Mouse (Mus musculus) embryonic facial prominence, embryonic 13.5 days (tissue): ENCODE results near the gene S100a4. TPM values are rescaled to one million over a fixed set of nuclear protein-coding genes. Genes with fewer than 3 reads are reported as not detected.

ENCODE experiments used
- ATAC-seq: fragments of 200-750 bp; cut with Nextera tagmentation; 2 replicates; pipeline ENCODE4 v1.8.0; 2017; ENCODE audit warnings: low read depth; ENCODE audit not compliant: insufficient number of reproducible peaks, insufficient read depth, low FRiP score, low TSS enrichment
- H3K27ac ChIP-seq: fragments of 300-500 bp; sonication (generic); 2 replicates; pipeline ENCODE4 v1.5.1; 2015; ENCODE audit warnings: moderate library complexity, mild to moderate bottlenecking, inconsistent platforms
- H3K27me3 ChIP-seq: fragments of 300-500 bp; sonication (generic); 2 replicates; pipeline ENCODE4 v1.6.1; 2015; ENCODE audit warnings: mild to moderate bottlenecking, inconsistent platforms
- H3K36me3 ChIP-seq: fragments of 300-500 bp; sonication (generic); 2 replicates; pipeline ENCODE4 v1.6.1; 2015; ENCODE audit warnings: mild to moderate bottlenecking, inconsistent platforms
- H3K4me1 ChIP-seq: fragments of 300-500 bp; sonication (generic); 2 replicates; pipeline ENCODE4 v1.6.1; 2015; ENCODE audit warnings: inconsistent platforms
- H3K4me2 ChIP-seq: fragments of 300-500 bp; sonication (generic); 2 replicates; pipeline ENCODE4 v1.6.1; 2015; ENCODE audit warnings: moderate library complexity, mild to moderate bottlenecking, inconsistent platforms
- H3K4me3 ChIP-seq: fragments of 300-500 bp; sonication (generic); 2 replicates; pipeline ENCODE4 v1.5.1; 2015; ENCODE audit warnings: mild to moderate bottlenecking, inconsistent platforms
- H3K9ac ChIP-seq: fragments of 300-500 bp; sonication (generic); 2 replicates; pipeline ENCODE4 v1.6.1; 2015; ENCODE audit warnings: mild to moderate bottlenecking, inconsistent platforms
- H3K9me3 ChIP-seq: fragments of 300-500 bp; sonication (generic); 2 replicates; pipeline ENCODE4 v1.6.1; 2016; ENCODE audit warnings: inconsistent platforms
- WGBS: fragments of 180-500 bp; shearing (Covaris S2); methylation state at CpG from one replicate; pipeline ENCODE4 v1.1.7; 2015; ENCODE audit warnings: mixed read lengths; 5-methylcytosine and 5-hydroxymethylcytosine counted together
- polyA plus RNA-seq: library from polyadenylated mRNA; unstranded; fragments of >200 nt; fragmentation: Nextera tagmentation; extraction: Ambion mirVana; gene quantifications from 2 replicates; pipeline ENCODE4 v1.2.1, GENCODE M21; 2015

The S100a4 gene
- polyA plus RNA-seq: 18.8 and 19.2 TPM in 2 replicates

GRCm38 (mm10) chr3:90603623-90604022 is at the start of gene S100a4:
S100a4 (plus strand) TSS chr3:90603771.
- peak within 1 kb of the TSS; percentile 33 for H3K4me2 ChIP-seq
- H3K9ac ChIP-seq: 0 out of 2 replicates have a peak within 1 kb of the TSS, but pooled peaks have one; percentile 12
- peak within 1 kb of the TSS; percentile 97 for H3K27ac ChIP-seq
- 22% methylated on average over 3 of the region's 3 CpGs for WGBS
- H3K4me1 ChIP-seq: peaks cover 58% of the 10 kb centered on the region
- no peaks in the 10 kb centered on the region for H3K9me3 ChIP-seq
- peak; percentile 43; the same call in 1 of the 2 replicates for ATAC-seq
- no peaks in the 10 kb centered on the region for H3K36me3 ChIP-seq
- no peak within 1 kb of the TSS for H3K4me3 ChIP-seq
- H3K27me3 ChIP-seq: no peaks in the 10 kb centered on the region

- Histone ChIP-seq H3K27me3 (no peaks in the 10 kb centered on the region), H3K4me2 (no peak overlapping the region), H3K27ac (no peak overlapping the region), H3K4me3 (no peak overlapping the region), H3K4me1 (peaks cover 4% of the 10 kb centered on the region; the same call in 1 of the 2 replicates), H3K9me3 (no peaks in the 10 kb centered on the region), H3K9ac (no peak overlapping the region), H3K36me3 (no peaks in the 10 kb centered on the region)
- WGBS: 59% methylated on average over 5 of the region's 5 CpGs
- ATAC-seq: no peak
Observed at GRCm38 (mm10) chr3:90555954-90556353, 47.6 kb upstream of the S100a4 start.

- no peak within 1 kb of the TSS for H3K27ac ChIP-seq
- H3K4me3 ChIP-seq: no peak within 1 kb of the TSS
- H3K9me3 ChIP-seq: no peaks in the 10 kb centered on the region
- 71% methylated on average over 6 of the region's 6 CpGs for WGBS
- no peaks in the 10 kb centered on the region for H3K36me3 ChIP-seq
- no peak within 1 kb of the TSS for H3K4me2 ChIP-seq
- no peak within 1 kb of the TSS for H3K9ac ChIP-seq
- no peak for ATAC-seq
- no peaks in the 10 kb centered on the region for H3K27me3 ChIP-seq
- H3K4me1 ChIP-seq: peaks cover 4% of the 10 kb centered on the region; the same call in 1 of the 2 replicates
Observed at GRCm38 (mm10) chr3:90560008-90560628, 43.5 kb upstream of the S100a4 start, which contains the start of gene S100a3. S100a3 (plus strand) TSS chr3:90560578.

GRCm38 (mm10) chr3:90574691-90575090 is 28.9 kb upstream of the S100a4 start:
- no peak overlapping the region for H3K9ac ChIP-seq
- no peaks in the 10 kb centered on the region for H3K36me3 ChIP-seq
- H3K4me3 ChIP-seq: no peak overlapping the region
- 85% methylated on average over 5 of the region's 5 CpGs for WGBS
- no peak overlapping the region for H3K27ac ChIP-seq
- no peak for ATAC-seq
- no peak overlapping the region for H3K4me2 ChIP-seq
- H3K9me3 ChIP-seq: no peaks in the 10 kb centered on the region
- 0 out of 2 replicates have a peak, but pooled peaks cover 9% of the 10 kb centered on the region for H3K4me1 ChIP-seq
- no peaks in the 10 kb centered on the region for H3K27me3 ChIP-seq

GRCm38 (mm10) chr3:90575320-90575719 is 28.3 kb upstream of the S100a4 start:
- no peak overlapping the region for H3K27ac ChIP-seq
- no peaks in the 10 kb centered on the region for H3K9me3 ChIP-seq
- no peak overlapping the region for H3K4me2 ChIP-seq
- ATAC-seq: no peak
- no peak overlapping the region for H3K4me3 ChIP-seq
- H3K4me1 ChIP-seq: 0 out of 2 replicates have a peak, but pooled peaks cover 11% of the 10 kb centered on the region
- no peaks in the 10 kb centered on the region for H3K36me3 ChIP-seq
- no peak overlapping the region for H3K9ac ChIP-seq
- H3K27me3 ChIP-seq: no peaks in the 10 kb centered on the region
- WGBS: 78% methylated on average over 3 of the region's 3 CpGs

GRCm38 (mm10) chr3:90576351-90577001 is 27.1 kb upstream of the S100a4 start:
- Histone ChIP-seq H3K9me3 (no peaks in the 10 kb centered on the region), H3K9ac (no peak overlapping the region), H3K4me1 (0 out of 2 replicates have a peak, but pooled peaks cover 11% of the 10 kb centered on the region), H3K4me2 (no peak overlapping the region), H3K27me3 (no peaks in the 10 kb centered on the region), H3K27ac (no peak overlapping the region), H3K4me3 (no peak overlapping the region), H3K36me3 (no peaks in the 10 kb centered on the region)
- 67% methylated on average over 10 of the region's 10 CpGs for WGBS
- no peak for ATAC-seq

- Histone ChIP-seq H3K9me3 (no peaks in the 10 kb centered on the region), H3K4me2 (no peak overlapping the region), H3K27me3 (no peaks in the 10 kb centered on the region), H3K4me3 (no peak overlapping the region), H3K4me1 (0 out of 2 replicates have a peak, but pooled peaks cover 16% of the 10 kb centered on the region), H3K9ac (no peak overlapping the region), H3K27ac (no peak overlapping the region), H3K36me3 (no peaks in the 10 kb centered on the region)
- 44% methylated on average over 7 of the region's 7 CpGs for WGBS
- ATAC-seq: no peak
Observed at GRCm38 (mm10) chr3:90579433-90579832, 24.1 kb upstream of the S100a4 start.

GRCm38 (mm10) chr3:90581141-90581540 is 22.4 kb upstream of the S100a4 start:
- no peaks in the 10 kb centered on the region for H3K27me3 ChIP-seq
- no peak overlapping the region for H3K9ac ChIP-seq
- H3K27ac ChIP-seq: no peak overlapping the region
- H3K4me3 ChIP-seq: no peak overlapping the region
- no peak overlapping the region for H3K4me2 ChIP-seq
- peaks cover 20% of the 10 kb centered on the region; the same call in 1 of the 2 replicates for H3K4me1 ChIP-seq
- WGBS: 88% methylated on average over 5 of the region's 5 CpGs
- H3K36me3 ChIP-seq: no peaks in the 10 kb centered on the region
- ATAC-seq: no peak
- H3K9me3 ChIP-seq: no peaks in the 10 kb centered on the region

GRCm38 (mm10) chr3:90582156-90582555 is 21.4 kb upstream of the S100a4 start:
- H3K9ac ChIP-seq: no peak overlapping the region
- WGBS: 93% methylated on average over 1 of the region's 1 CpGs
- H3K27ac ChIP-seq: no peak overlapping the region
- ATAC-seq: no peak
- no peaks in the 10 kb centered on the region for H3K36me3 ChIP-seq
- H3K9me3 ChIP-seq: no peaks in the 10 kb centered on the region
- no peak overlapping the region for H3K4me3 ChIP-seq
- peaks cover 28% of the 10 kb centered on the region; the same call in 1 of the 2 replicates for H3K4me1 ChIP-seq
- no peak overlapping the region for H3K4me2 ChIP-seq
- no peaks in the 10 kb centered on the region for H3K27me3 ChIP-seq

- Histone ChIP-seq H3K9me3 (no peaks in the 10 kb centered on the region), H3K4me1 (peaks cover 31% of the 10 kb centered on the region; the same call in 1 of the 2 replicates), H3K9ac (no peak overlapping the region), H3K4me3 (no peak overlapping the region), H3K36me3 (no peaks in the 10 kb centered on the region), H3K4me2 (no peak overlapping the region), H3K27me3 (no peaks in the 10 kb centered on the region), H3K27ac (no peak overlapping the region)
- ATAC-seq: no peak
- 88% methylated on average over 4 of the region's 4 CpGs for WGBS
Observed at GRCm38 (mm10) chr3:90582556-90582955, 21.0 kb upstream of the S100a4 start.

- no peaks in the 10 kb centered on the region for H3K27me3 ChIP-seq
- H3K9me3 ChIP-seq: no peaks in the 10 kb centered on the region
- 0 out of 2 replicates have a peak overlapping the region, but pooled peaks have one; percentile 3 for H3K27ac ChIP-seq
- H3K4me3 ChIP-seq: no peak overlapping the region
- H3K4me2 ChIP-seq: no peak overlapping the region
- peaks cover 37% of the 10 kb centered on the region; the same call in 1 of the 2 replicates for H3K4me1 ChIP-seq
- WGBS: 51% methylated on average over 3 of the region's 3 CpGs
- H3K9ac ChIP-seq: no peak overlapping the region
- no peaks in the 10 kb centered on the region for H3K36me3 ChIP-seq
- no peak for ATAC-seq
Observed at GRCm38 (mm10) chr3:90583893-90584292, 19.7 kb upstream of the S100a4 start.

GRCm38 (mm10) chr3:90585595-90585994 is 18.0 kb upstream of the S100a4 start:
- no peak overlapping the region for H3K4me2 ChIP-seq
- H3K4me3 ChIP-seq: no peak overlapping the region
- H3K4me1 ChIP-seq: peaks cover 27% of the 10 kb centered on the region; the same call in 1 of the 2 replicates
- no peak overlapping the region for H3K9ac ChIP-seq
- ATAC-seq: no peak
- H3K27ac ChIP-seq: peak overlapping the region; percentile 69; the same call in 1 of the 2 replicates
- H3K9me3 ChIP-seq: no peaks in the 10 kb centered on the region
- WGBS: 30% methylated on average over 5 of the region's 5 CpGs
- H3K36me3 ChIP-seq: no peaks in the 10 kb centered on the region
- no peaks in the 10 kb centered on the region for H3K27me3 ChIP-seq
